Mouse (Mus musculus): Measurements from ENCODE around the gene Ssc5d.

Ssc5d gene

GRCm38 (mm10) chr7:4920496-4920895, 5.1 kb upstream of the Ssc5d start:
- no peak for DNase-seq

GRCm38 (mm10) chr7:4920976-4921823, 4.4 kb upstream of the Ssc5d start:
- DNase-seq = no peak

GRCm38 (mm10) chr7:4921824-4922482, 3.6 kb upstream of the Ssc5d start, which contains the start of gene Nat14:
Nat14 (plus strand) TSS chr7:4922028.
- no peak for DNase-seq

GRCm38 (mm10) chr7:4922508-4922907, 3.1 kb upstream of the Ssc5d start:
- peak; percentile 81 for DNase-seq

- DNase-seq = peak; percentile 82
Observed at GRCm38 (mm10) chr7:4922931-4923565, 2.5 kb upstream of the Ssc5d start.

- peak; percentile 69 for DNase-seq
Observed at GRCm38 (mm10) chr7:4923586-4924364, 1.8 kb upstream of the Ssc5d start.

- DNase-seq = no peak
Observed at GRCm38 (mm10) chr7:4924483-4924882, 1.1 kb upstream of the Ssc5d start.

GRCm38 (mm10) chr7:4924891-4925301, 689 bp upstream of the Ssc5d start:
- DNase-seq = no peak

GRCm38 (mm10) chr7:4926849-4927248, 1.3 kb downstream of the Ssc5d start:
- no peak for DNase-seq

GRCm38 (mm10) chr7:4927711-4928110, 2.1 kb downstream of the Ssc5d start:
- no peak for DNase-seq

- DNase-seq = no peak
Observed at GRCm38 (mm10) chr7:4928323-4928722, 2.7 kb downstream of the Ssc5d start.

GRCm38 (mm10) chr7:4933103-4933502, 7.5 kb downstream of the Ssc5d start:
- no peak for DNase-seq

- no peak for DNase-seq
Observed at GRCm38 (mm10) chr7:4934160-4934914, 8.8 kb downstream of the Ssc5d start.

GRCm38 (mm10) chr7:4936832-4937231, 11.2 kb downstream of the Ssc5d start:
- peak; percentile 7 for DNase-seq

- no peak for DNase-seq
Observed at GRCm38 (mm10) chr7:4937392-4937791, 11.8 kb downstream of the Ssc5d start.

GRCm38 (mm10) chr7:4938456-4938855, 12.9 kb downstream of the Ssc5d start:
- peak; percentile 65 for DNase-seq

GRCm38 (mm10) chr7:4940068-4940479, 14.5 kb downstream of the Ssc5d start:
- peak; percentile 83 for DNase-seq

GRCm38 (mm10) chr7:4942673-4943072, 17.1 kb downstream of the Ssc5d start:
- DNase-seq = no peak

- DNase-seq = peak; percentile 98
Observed at GRCm38 (mm10) chr7:4943223-4943815, 17.7 kb downstream of the Ssc5d start.

- no peak for DNase-seq
Observed at GRCm38 (mm10) chr7:4947855-4948254, 22.3 kb downstream of the Ssc5d start.

- no peak for DNase-seq
Observed at GRCm38 (mm10) chr7:4948386-4948785, 22.8 kb downstream of the Ssc5d start.
